8 mouse cellular contexts compared by ENCODE assay signal in genomic region chr9:75231841-75232746, GRCm38 (mm10). TPM values are rescaled to one million over a fixed set of nuclear protein-coding genes. Genes with fewer than 3 reads are reported as not detected.
DNase-seq lines count a peak whose midpoint lies in the region; ATAC-seq and TF ChIP-seq lines count a peak whose summit lies in the region.

Gene Myo5c (plus strand): TSS chr9:75232020.

- no peaks in the 10 kb centered on the region for H3K9me3 ChIP-seq in E14TG2a.4 (ENCODE audit: low read length)
- no peaks in the 10 kb centered on the region for H3K9me3 ChIP-seq in intestine, embryonic 15.5 days
- no peaks in the 10 kb centered on the region for H3K9me3 ChIP-seq in liver, embryonic 14.5 days (ENCODE audit: control insufficient read depth, low read length)
- H3K9me3 ChIP-seq in neural tube, embryonic 13.5 days: no peaks in the 10 kb centered on the region

- no peak for TF ChIP-seq EP300 in liver, embryonic 14.5 days (IDR thresholded peaks at IDR 0.05; ENCODE audit: low read depth)

- WGBS in intestine, embryonic 15.5 days: 2% methylated on average over 48 of the region's 48 CpGs
- 7% methylated on average over 48 of the region's 48 CpGs for WGBS in liver, embryonic 14.5 days (ENCODE audit: insufficient replicate concordance)
- WGBS in neural tube, embryonic 13.5 days: 2% methylated on average over 48 of the region's 48 CpGs

- H3K9ac ChIP-seq in intestine, embryonic 15.5 days: peak within 1 kb of the TSS; percentile 46
- no peak within 1 kb of the TSS for H3K9ac ChIP-seq in liver, embryonic 14.5 days (replicated peaks)
- peak within 1 kb of the TSS; percentile 52; the same call in 1 of the 2 replicates for H3K9ac ChIP-seq in neural tube, embryonic 13.5 days

- no peak within 1 kb of the TSS for H3K27ac ChIP-seq in intestine, embryonic 15.5 days
- no peak within 1 kb of the TSS for H3K27ac ChIP-seq in liver, embryonic 14.5 days
- H3K27ac ChIP-seq in neural tube, embryonic 13.5 days (replicated peaks): no peak within 1 kb of the TSS

- intact Hi-C loops in gastrocnemius, postnatal 14 days (cut with DNase I; ENCODE audit: low total_unique reads): no loop called here

- TF ChIP-seq CTCF in E14TG2a.4 (conservative IDR thresholded peaks at IDR 0.05; ENCODE audit: low read length): no peak
- no peak for TF ChIP-seq CTCF in liver, embryonic 14.5 days (IDR thresholded peaks at IDR 0.05; ENCODE audit: low read depth)

- H3K27me3 ChIP-seq in E14TG2a.4 (ENCODE audit: insufficient read depth, low read length): peaks cover 25% of the 10 kb centered on the region
- peaks cover 8% of the 10 kb centered on the region; the same call in 1 of the 2 replicates for H3K27me3 ChIP-seq in intestine, embryonic 15.5 days (replicated peaks)
- peaks cover 15% of the 10 kb centered on the region for H3K27me3 ChIP-seq in liver, embryonic 14.5 days (ENCODE audit: control insufficient read depth, insufficient read depth, low read length)
- H3K27me3 ChIP-seq in neural tube, embryonic 13.5 days: peaks cover 39% of the 10 kb centered on the region

- H3K4me1 ChIP-seq in E14TG2a.4 (replicated peaks; ENCODE audit: low read depth, low read length): peaks cover 52% of the 10 kb centered on the region
- peaks cover 7% of the 10 kb centered on the region for H3K4me1 ChIP-seq in intestine, embryonic 15.5 days (replicated peaks)
- H3K4me1 ChIP-seq in liver, embryonic 14.5 days (replicated peaks; ENCODE audit: control insufficient read depth in 2 of 2, insufficient read depth in 2 of 2, low read length in 1 of 2): no peaks in the 10 kb centered on the region
- H3K4me1 ChIP-seq in neural tube, embryonic 13.5 days (replicated peaks): peaks cover 10% of the 10 kb centered on the region

- DNase-seq in adrenal gland, postnatal 36 days: peak; percentile 67 to 73
- DNase-seq in gastrocnemius, postnatal 14 days: peak; percentile 68
- DNase-seq in liver, embryonic 14.5 days (ENCODE audit: low read depth in 3 of 3, low spot score in 3 of 3): no peak
- DNase-seq in MN1 (ENCODE audit: low spot score): no peak

- peak within 1 kb of the TSS; percentile 90 for H3K4me3 ChIP-seq in E14TG2a.4 (replicated peaks; ENCODE audit: low read length)
- H3K4me3 ChIP-seq in intestine, embryonic 15.5 days (replicated peaks): peak within 1 kb of the TSS; percentile 45
- H3K4me3 ChIP-seq in liver, embryonic 14.5 days (ENCODE audit: insufficient read depth in 1 of 2, low read depth in 2 of 2, low read length in 2 of 2): peak within 1 kb of the TSS; percentile 15 to 38; a peak in 2 of 4 replicates
- peak within 1 kb of the TSS; percentile 34 for H3K4me3 ChIP-seq in neural tube, embryonic 13.5 days

- H3K4me2 ChIP-seq in intestine, embryonic 15.5 days (replicated peaks): peak within 1 kb of the TSS; percentile 73
- H3K4me2 ChIP-seq in liver, embryonic 14.5 days (ENCODE audit: low read depth): peak within 1 kb of the TSS; percentile 13
- peak within 1 kb of the TSS; percentile 61 for H3K4me2 ChIP-seq in neural tube, embryonic 13.5 days

- H3K36me3 ChIP-seq in E14TG2a.4 (ENCODE audit: insufficient read depth, low read length): no peaks in the 10 kb centered on the region
- no peaks in the 10 kb centered on the region for H3K36me3 ChIP-seq in intestine, embryonic 15.5 days
- no peaks in the 10 kb centered on the region for H3K36me3 ChIP-seq in liver, embryonic 14.5 days (replicated peaks; ENCODE audit: control insufficient read depth, insufficient read depth, low read depth)
- H3K36me3 ChIP-seq in neural tube, embryonic 13.5 days: no peaks in the 10 kb centered on the region

- peak; percentile 80 for ATAC-seq in intestine, embryonic 15.5 days
- ATAC-seq in liver, embryonic 14.5 days (ENCODE audit: insufficient read depth): no peak
- ATAC-seq in neural tube, embryonic 13.5 days (ENCODE audit: low read depth): no peak
- no peak for ATAC-seq in monocyte, adult 5-6 weeks (replicated peaks; ENCODE audit: insufficient number of reproducible peaks, low FRiP score, low TSS enrichment, poor library complexity, severe bottlenecking)

RNA-seq across cellular contexts. Expression of gene Myo5c, which starts in this region (rescaled TPM):
- 1 to 10 TPM; 2.1 to 2.5 TPM for total RNA-seq in adrenal gland, postnatal 36 days (2021)
- 1 to 10 TPM; 5.9 to 9.6 TPM for total RNA-seq in gastrocnemius, postnatal 14 days (2021)
- 5.5 and 7.3 TPM in 2 replicates for polyA plus RNA-seq in intestine, embryonic 15.5 days (2015; fragmentation: Nextera tagmentation; extraction: Ambion mirVana)
- polyA plus RNA-seq in liver, embryonic 14.5 days (2012; rRNA removed): 0.52 and 0.93 TPM in 2 replicates
- 0.41 and 0.51 TPM in 2 replicates for polyA plus RNA-seq in liver, embryonic 14.5 days (2014; fragmentation: Nextera tagmentation; extraction: Ambion mirVana)
- polyA plus RNA-seq in neural tube, embryonic 13.5 days (2015; fragmentation: Nextera tagmentation; extraction: Ambion mirVana): 0.45 TPM in 2 replicates
- total RNA-seq in monocyte, adult 5-6 weeks (2017): 0.29 TPM in 1 of 3 replicates, not detected in the others

Comparison
In these comparisons a context has a peak if more than half of its experiments do, and no peak if none do; other contexts are left out.
1. H3K4me3 ChIP-seq: peak in every context shown above with its lines; median percentile 90 in E14TG2a.4; 45 in intestine, embryonic 15.5 days; 34 in neural tube, embryonic 13.5 days; 26 in liver, embryonic 14.5 days.
2. DNase-seq: peak in adrenal gland, postnatal 36 days (2 of 2) and gastrocnemius, postnatal 14 days (single experiment); none in liver, embryonic 14.5 days (0 of 3) and MN1 (single experiment).
3. H3K4me2 ChIP-seq: peak in every context shown above with its lines; median percentile 73 in intestine, embryonic 15.5 days; 61 in neural tube, embryonic 13.5 days; 13 in liver, embryonic 14.5 days.